Mouse (Mus musculus) liver, adult 2 months (tissue): ENCODE data around the gene 2010003K11Rik.

Experiments used
- CTCF ChIP-seq: fragments of 200-500 bp; IDR thresholded peaks from 2 replicates; pipeline ENCODE4 v1.5.1; 2011; ENCODE audit warnings: low read depth, low read length, control low read depth
- POLR2A ChIP-seq: fragments of 200-500 bp; IDR thresholded peaks from 2 replicates; pipeline ENCODE4 v1.6.1; 2011; ENCODE audit warnings: low read length, control low read depth; ENCODE audit not compliant: insufficient read depth; ENCODE audit errors: extremely low read depth

DNA sequence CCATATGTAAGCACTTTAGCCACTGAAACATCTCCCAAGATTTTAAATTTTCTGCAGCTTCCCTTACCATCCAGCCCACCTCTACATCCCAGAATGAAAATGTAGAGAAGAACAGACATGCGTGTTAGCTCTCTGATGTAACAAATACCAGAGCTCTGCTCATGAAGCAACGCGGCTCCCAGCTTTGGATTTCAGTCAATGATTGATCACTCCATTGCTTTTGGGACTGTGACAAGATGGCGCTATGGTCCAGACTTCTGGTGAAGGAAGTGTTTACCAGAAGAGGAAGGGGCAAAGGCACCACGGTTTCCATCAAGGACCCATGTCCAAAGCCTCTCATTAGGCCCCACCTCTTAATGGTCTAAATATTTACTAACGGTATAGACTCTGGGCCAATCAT, 47.5 kb upstream of the 2010003K11Rik start:
- no peak for TF ChIP-seq CTCF
- no peak for TF ChIP-seq POLR2A
